Mouse (Mus musculus): Measurements from ENCODE around the gene Hyal2. TPM values are rescaled to one million over a fixed set of nuclear protein-coding genes. Genes with fewer than 3 reads are reported as not detected.

Hyal2 gene
- total and polyA plus RNA-seq, 2 experiments from 2014 or later, result 42.7 to 65.3 TPM

DNA sequence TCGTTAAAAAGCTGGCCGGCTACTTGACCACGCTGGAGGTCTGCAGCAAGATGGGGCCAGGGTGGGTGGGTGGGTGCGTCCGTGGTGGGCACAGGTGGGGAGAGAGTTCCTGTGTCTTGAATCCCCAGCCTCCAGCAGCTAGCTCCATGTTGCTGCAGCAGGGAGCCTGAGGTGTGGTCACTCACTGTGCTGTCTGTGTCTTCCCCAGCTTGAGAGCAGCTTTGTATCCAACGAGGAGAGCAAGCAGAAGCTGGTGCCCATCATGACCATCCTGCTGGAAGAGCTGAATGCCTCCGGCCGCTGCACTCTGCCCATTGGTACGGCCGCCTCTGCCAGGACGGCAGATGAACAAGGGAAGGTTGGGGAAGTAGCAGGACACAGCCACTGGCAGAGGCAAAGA lies 24.4 kb upstream of the Hyal2 start:
- H3K4me1 ChIP-seq (ENCODE audit: insufficient read depth, low read length), result peaks cover 19% of the 10 kb centered on the region; the same call in 1 of the 2 replicates

DNA sequence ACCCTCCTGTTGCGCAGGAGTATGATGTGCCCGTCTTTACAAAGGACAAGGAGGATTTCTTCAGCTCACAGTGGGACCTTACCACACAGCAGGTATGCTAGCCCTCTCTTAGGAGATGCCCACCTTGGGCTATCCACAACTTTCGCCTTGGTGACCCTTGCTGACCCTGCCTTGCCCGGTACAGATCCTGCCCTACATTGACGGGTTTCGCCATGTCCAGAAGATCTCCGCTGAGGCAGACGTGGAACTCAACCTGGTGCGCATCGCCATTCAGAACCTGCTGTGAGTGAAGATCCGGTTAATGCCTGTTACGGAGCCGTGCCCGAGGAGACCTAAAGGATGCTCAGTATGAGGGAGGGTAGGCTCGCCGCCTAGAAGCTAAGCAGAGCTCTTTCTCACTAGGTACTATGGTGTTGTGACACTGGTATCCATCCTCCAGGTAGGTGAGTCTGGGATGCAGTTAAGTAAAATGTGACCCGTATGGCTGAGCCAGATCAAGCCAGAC lies 23.5 kb upstream of the Hyal2 start:
- Histone ChIP-seq H3K9me3 (ENCODE audit: low read length) (no peaks in the 10 kb centered on the region), H3K4me1 (ENCODE audit: insufficient read depth, low read length) (peaks cover 19% of the 10 kb centered on the region; the same call in 1 of the 2 replicates), H3K9ac (replicated peaks; ENCODE audit: low read length, poor library complexity, severe bottlenecking) (no peak overlapping the region), H3K36me3 (ENCODE audit: insufficient read depth, low read length) (peaks cover 23% of the 10 kb centered on the region), H3K27me3 (ENCODE audit: insufficient read depth, low read length) (no peaks in the 10 kb centered on the region), H3K4me3 (ENCODE audit: low read depth, low read length) (no peak overlapping the region), H3K27ac (ENCODE audit: low read depth, low read length) (no peak overlapping the region), H3K4me2 (ENCODE audit: low read depth, low read length, poor library complexity, severe bottlenecking) (no peak overlapping the region)
- WGBS, result 94% methylated on average over 17 of the region's 17 CpGs
- no peak for DNase-seq (ENCODE audit: low spot score)
- no peak for ATAC-seq (ENCODE audit: low FRiP score)
- TF ChIP-seq CTCF (IDR thresholded peaks at IDR 0.05), result no peak

More for the DNA sequence above, 24.4 kb upstream of the Hyal2 start:
- Histone ChIP-seq H3K4me2 (ENCODE audit: low read depth, low read length, poor library complexity, severe bottlenecking) (no peak overlapping the region), H3K27ac (ENCODE audit: low read depth, low read length) (no peak overlapping the region), H3K9ac (replicated peaks; ENCODE audit: low read length, poor library complexity, severe bottlenecking) (no peak overlapping the region), H3K27me3 (ENCODE audit: insufficient read depth, low read length) (no peaks in the 10 kb centered on the region), H3K36me3 (ENCODE audit: insufficient read depth, low read length) (peaks cover 33% of the 10 kb centered on the region), H3K4me3 (ENCODE audit: low read depth, low read length) (no peak overlapping the region), H3K9me3 (ENCODE audit: low read length) (no peaks in the 10 kb centered on the region)
- TF ChIP-seq CTCF (IDR thresholded peaks at IDR 0.05), result no peak
- WGBS, result 85% methylated on average over 11 of the region's 11 CpGs
- ATAC-seq (ENCODE audit: low FRiP score) (no peak), DNase-seq (ENCODE audit: low spot score) (no peak)

DNA sequence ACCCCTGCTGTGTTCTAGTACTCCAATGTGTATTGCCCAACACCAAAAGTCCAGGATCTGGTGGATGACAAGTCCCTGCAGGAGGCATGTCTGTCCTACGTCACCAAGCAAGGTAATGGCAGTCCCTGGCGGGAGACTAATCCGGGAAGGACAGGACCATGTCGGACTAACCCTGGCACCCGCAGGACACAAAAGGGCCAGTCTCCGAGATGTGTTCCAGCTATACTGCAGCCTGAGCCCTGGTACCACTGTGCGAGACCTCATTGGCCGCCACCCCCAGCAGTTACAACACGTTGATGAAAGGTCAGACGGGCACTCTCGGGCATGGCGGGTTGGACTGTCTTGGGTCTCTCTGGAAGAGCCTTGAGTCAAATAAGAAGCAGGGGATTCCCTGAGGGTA lies 23.0 kb upstream of the Hyal2 start:
- Histone ChIP-seq H3K9me3 (ENCODE audit: low read length) (no peaks in the 10 kb centered on the region), H3K4me1 (ENCODE audit: insufficient read depth, low read length) (peaks cover 19% of the 10 kb centered on the region; the same call in 1 of the 2 replicates), H3K4me2 (ENCODE audit: low read depth, low read length, poor library complexity, severe bottlenecking) (no peak overlapping the region), H3K36me3 (ENCODE audit: insufficient read depth, low read length) (peaks cover 18% of the 10 kb centered on the region), H3K27me3 (ENCODE audit: insufficient read depth, low read length) (no peaks in the 10 kb centered on the region), H3K4me3 (ENCODE audit: low read depth, low read length) (no peak overlapping the region), H3K9ac (replicated peaks; ENCODE audit: low read length, poor library complexity, severe bottlenecking) (no peak overlapping the region), H3K27ac (ENCODE audit: low read depth, low read length) (no peak overlapping the region)
- no peak for TF ChIP-seq CTCF (IDR thresholded peaks at IDR 0.05)
- WGBS, result 93% methylated on average over 12 of the region's 12 CpGs
- DNase-seq (ENCODE audit: low spot score), result no peak
- ATAC-seq (ENCODE audit: low FRiP score), result no peak

DNA sequence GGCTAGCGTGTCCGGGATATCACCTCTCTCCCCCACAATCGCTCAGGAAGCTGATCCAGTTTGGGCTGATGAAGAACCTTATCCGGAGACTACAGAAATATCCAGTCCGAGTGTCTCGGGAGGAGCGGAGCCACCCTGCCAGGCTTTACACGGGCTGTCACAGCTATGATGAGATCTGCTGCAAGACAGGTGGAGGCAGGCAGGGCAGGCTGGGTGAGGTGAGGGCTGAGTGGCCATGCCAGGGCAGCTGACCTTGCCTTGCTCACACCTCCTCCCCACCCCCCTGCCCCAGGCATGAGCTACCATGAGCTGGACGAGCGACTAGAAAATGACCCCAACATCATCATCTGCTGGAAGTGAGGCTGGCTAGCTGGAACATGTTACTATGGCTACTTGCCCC lies 22.5 kb upstream of the Hyal2 start:
- TF ChIP-seq CTCF (IDR thresholded peaks at IDR 0.05), result no peak

DNA sequence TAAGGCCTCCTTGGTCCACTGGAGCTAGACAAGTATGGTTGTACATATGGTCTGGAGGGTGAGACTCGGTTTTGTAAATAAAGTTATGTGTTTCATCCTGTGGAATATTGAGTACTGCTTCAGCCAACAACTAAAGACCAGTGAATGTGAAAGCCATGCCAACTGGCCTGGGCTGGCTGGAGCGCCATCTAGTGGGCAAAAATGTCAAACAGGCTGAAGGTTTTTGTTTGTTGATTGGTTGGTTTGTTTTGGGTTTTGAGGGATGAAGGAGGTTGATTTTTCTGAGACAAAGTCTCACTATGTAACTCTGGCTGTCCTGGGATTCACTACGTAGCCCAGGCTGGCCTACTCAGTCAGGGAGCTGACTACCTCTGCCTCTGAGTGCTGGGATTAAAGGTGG lies 22.1 kb upstream of the Hyal2 start:
- Histone ChIP-seq H3K36me3 (ENCODE audit: insufficient read depth, low read length) (peaks cover 14% of the 10 kb centered on the region), H3K27me3 (ENCODE audit: insufficient read depth, low read length) (peaks cover 8% of the 10 kb centered on the region), H3K27ac (ENCODE audit: low read depth, low read length) (no peak overlapping the region), H3K4me2 (ENCODE audit: low read depth, low read length, poor library complexity, severe bottlenecking) (no peak overlapping the region), H3K9ac (replicated peaks; ENCODE audit: low read length, poor library complexity, severe bottlenecking) (no peak overlapping the region), H3K9me3 (ENCODE audit: low read length) (no peaks in the 10 kb centered on the region), H3K4me3 (ENCODE audit: low read depth, low read length) (no peak overlapping the region), H3K4me1 (ENCODE audit: insufficient read depth, low read length) (peaks cover 17% of the 10 kb centered on the region; the same call in 1 of the 2 replicates)
- ATAC-seq (ENCODE audit: low FRiP score) (no peak), DNase-seq (ENCODE audit: low spot score) (peak; percentile 80)
- TF ChIP-seq CTCF (IDR thresholded peaks at IDR 0.05), result peak; percentile 96
- 13% methylated on average over 3 of the region's 3 CpGs for WGBS

More for the DNA sequence above, 22.5 kb upstream of the Hyal2 start:
- Histone ChIP-seq H3K9ac (replicated peaks; ENCODE audit: low read length, poor library complexity, severe bottlenecking) (no peak overlapping the region), H3K4me3 (ENCODE audit: low read depth, low read length) (no peak overlapping the region), H3K4me2 (ENCODE audit: low read depth, low read length, poor library complexity, severe bottlenecking) (no peak overlapping the region), H3K27me3 (ENCODE audit: insufficient read depth, low read length) (peaks cover 4% of the 10 kb centered on the region; the same call in 1 of the 2 replicates), H3K36me3 (ENCODE audit: insufficient read depth, low read length) (peaks cover 14% of the 10 kb centered on the region), H3K27ac (ENCODE audit: low read depth, low read length) (no peak overlapping the region), H3K4me1 (ENCODE audit: insufficient read depth, low read length) (peaks cover 19% of the 10 kb centered on the region; the same call in 1 of the 2 replicates), H3K9me3 (ENCODE audit: low read length) (no peaks in the 10 kb centered on the region)
- 89% methylated on average over 10 of the region's 10 CpGs for WGBS
- ATAC-seq (ENCODE audit: low FRiP score) (no peak), DNase-seq (ENCODE audit: low spot score) (no peak)

DNA sequence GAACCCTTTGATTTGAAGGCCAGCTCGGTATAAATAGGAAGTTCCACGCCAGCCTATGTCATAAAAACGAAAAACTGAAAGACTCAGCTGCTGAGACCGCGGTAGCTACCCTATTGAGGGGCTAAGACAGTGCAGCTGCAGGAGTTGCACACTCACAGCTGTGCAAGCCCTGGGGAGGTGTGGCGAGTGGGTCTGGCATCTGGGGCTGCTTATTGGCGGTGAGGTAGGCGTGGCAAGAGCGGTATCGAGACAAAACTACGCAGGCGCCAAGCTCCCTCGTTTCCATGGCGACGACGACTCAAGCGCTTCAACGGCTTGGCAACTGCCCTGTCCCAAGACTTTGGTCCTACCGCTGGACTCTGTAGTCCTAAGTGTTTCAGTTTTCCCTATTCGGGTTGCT lies 20.7 kb upstream of the Hyal2 start, which contains the start of gene Zmynd10:
Gene Zmynd10, plus strand, starts transcription at position 273 of the 400 bp plus-strand sequence.
- H3K27ac ChIP-seq (ENCODE audit: low read depth, low read length), result peak within 1 kb of the TSS; percentile 19; the same call in 1 of the 2 replicates
- 3% methylated on average over 20 of the region's 20 CpGs for WGBS

More for the DNA sequence above, 20.7 kb upstream of the Hyal2 start, which contains the start of gene Zmynd10:
- Histone ChIP-seq H3K4me2 (ENCODE audit: low read depth, low read length, poor library complexity, severe bottlenecking) (peak within 1 kb of the TSS; percentile 57), H3K9me3 (ENCODE audit: low read length) (no peaks in the 10 kb centered on the region), H3K4me1 (ENCODE audit: insufficient read depth, low read length) (peaks cover 11% of the 10 kb centered on the region; the same call in 1 of the 2 replicates), H3K4me3 (ENCODE audit: low read depth, low read length) (peak within 1 kb of the TSS; percentile 22), H3K27me3 (ENCODE audit: insufficient read depth, low read length) (peaks cover 20% of the 10 kb centered on the region), H3K36me3 (ENCODE audit: insufficient read depth, low read length) (peaks cover 14% of the 10 kb centered on the region), H3K9ac (replicated peaks; ENCODE audit: low read length, poor library complexity, severe bottlenecking) (0 out of 2 replicates have a peak within 1 kb of the TSS, but pooled peaks have one; percentile 19)
- ATAC-seq (ENCODE audit: low FRiP score) (peak; percentile 50), DNase-seq (ENCODE audit: low spot score) (peak; percentile 95)
- TF ChIP-seq CTCF (IDR thresholded peaks at IDR 0.05), result no peak

Measured in midbrain, postnatal 0 days (tissue).